Mouse (Mus musculus) kidney, embryonic 15.5 days (tissue): ENCODE measurements around the gene Rsu1. TPM values are rescaled to one million over a fixed set of nuclear protein-coding genes. Genes with fewer than 3 reads are reported as not detected.

ENCODE experiments used
- ATAC-seq: fragments of 200-750 bp; cut with Nextera tagmentation; replicated peaks from 2 replicates; pipeline ENCODE4 v1.8.0; 2017; ENCODE audit warnings: moderate TSS enrichment; ENCODE audit not compliant: low FRiP score
- H3K27ac ChIP-seq: fragments of 300-500 bp; sonication (generic); 2 replicates; pipeline ENCODE4 v1.5.1; 2015; ENCODE audit warnings: mild to moderate bottlenecking, inconsistent platforms
- H3K27me3 ChIP-seq: fragments of 300-500 bp; sonication (generic); 2 replicates; pipeline ENCODE4 v1.6.1; 2015; ENCODE audit warnings: inconsistent platforms
- H3K36me3 ChIP-seq: fragments of 300-500 bp; sonication (generic); 2 replicates; pipeline ENCODE4 v1.6.1; 2015; ENCODE audit warnings: inconsistent platforms
- H3K4me1 ChIP-seq: fragments of 300-500 bp; sonication (generic); 2 replicates; pipeline ENCODE4 v1.6.1; 2015; ENCODE audit warnings: inconsistent platforms
- H3K4me2 ChIP-seq: fragments of 300-500 bp; sonication (generic); 2 replicates; pipeline ENCODE4 v1.6.1; 2015; ENCODE audit warnings: moderate library complexity, mild to moderate bottlenecking, inconsistent platforms
- H3K4me3 ChIP-seq: fragments of 300-500 bp; sonication (generic); replicated peaks from 2 replicates; pipeline ENCODE4 v1.5.1; 2015; ENCODE audit warnings: mild to moderate bottlenecking, inconsistent platforms
- H3K9ac ChIP-seq: fragments of 300-500 bp; sonication (generic); 2 replicates; pipeline ENCODE4 v1.6.1; 2015; ENCODE audit warnings: mild to moderate bottlenecking, inconsistent platforms
- H3K9me3 ChIP-seq: fragments of 300-500 bp; sonication (generic); replicated peaks from 2 replicates; pipeline ENCODE4 v1.6.1; 2016; ENCODE audit warnings: inconsistent platforms
- WGBS: fragments of 180-500 bp; shearing (Covaris S2); methylation state at CpG from one replicate; pipeline ENCODE4 v1.1.7; 2015; ENCODE audit warnings: mixed read lengths; 5-methylcytosine and 5-hydroxymethylcytosine counted together
- polyA plus RNA-seq: library from polyadenylated mRNA; unstranded; fragments of >200 nt; fragmentation: Nextera tagmentation; extraction: Ambion mirVana; gene quantifications from 2 replicates; pipeline ENCODE4 v1.2.1, GENCODE M21; 2015

Gene Rsu1
- polyA plus RNA-seq, result 131 and 140 TPM in 2 replicates

- no peaks in the 10 kb centered on the region for H3K36me3 ChIP-seq
- no peaks in the 10 kb centered on the region for H3K27me3 ChIP-seq
- H3K9ac ChIP-seq, result peak within 1 kb of the TSS; percentile 61
- H3K4me1 ChIP-seq, result peaks cover 15% of the 10 kb centered on the region
- peak; percentile 100 for ATAC-seq
- H3K4me3 ChIP-seq, result peak within 1 kb of the TSS; percentile 62
- no peaks in the 10 kb centered on the region for H3K9me3 ChIP-seq
- peak within 1 kb of the TSS; percentile 76 for H3K4me2 ChIP-seq
- H3K27ac ChIP-seq, result peak within 1 kb of the TSS; percentile 58; the same call in 1 of the 2 replicates
- WGBS, result under 1% methylated on average over 37 of the region's 37 CpGs
Observed at GRCm38 (mm10) chr2:13271165-13271957, at the start of gene Rsu1. Rsu1 (minus strand) TSS chr2:13271415.

- no peak for ATAC-seq
- Histone ChIP-seq H3K4me1 (no peaks in the 10 kb centered on the region), H3K4me3 (no peak overlapping the region), H3K36me3 (no peaks in the 10 kb centered on the region), H3K4me2 (no peak overlapping the region), H3K27me3 (no peaks in the 10 kb centered on the region), H3K9ac (no peak overlapping the region), H3K9me3 (no peaks in the 10 kb centered on the region), H3K27ac (no peak overlapping the region)
- 83% methylated on average over 3 of the region's 3 CpGs for WGBS
Observed at GRCm38 (mm10) chr2:13303376-13303775, 32.2 kb upstream of the Rsu1 start.

DNA sequence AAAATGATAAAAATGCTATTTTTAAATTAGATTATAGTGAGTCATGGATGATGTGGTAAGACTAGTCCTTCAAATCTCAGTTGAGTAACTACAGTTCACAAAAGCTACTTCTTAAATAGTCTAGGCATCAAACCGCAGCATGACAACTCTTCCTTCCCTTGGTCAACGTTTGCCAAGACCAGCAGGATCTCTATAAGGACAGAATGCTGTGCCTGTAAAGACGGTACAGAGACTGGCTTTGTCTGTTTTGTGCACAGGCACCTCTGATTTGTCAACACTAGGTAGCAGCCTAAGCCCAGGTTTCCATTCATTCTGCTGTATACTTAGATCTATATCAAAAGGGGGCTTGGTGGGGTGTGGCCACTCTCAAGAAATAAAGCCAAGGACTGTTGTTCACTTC is 27.8 kb upstream of the Rsu1 start:
- no peaks in the 10 kb centered on the region for H3K9me3 ChIP-seq
- H3K4me2 ChIP-seq, result no peak overlapping the region
- WGBS, result 32% methylated on average over 3 of the region's 3 CpGs
- no peaks in the 10 kb centered on the region for H3K36me3 ChIP-seq
- H3K4me3 ChIP-seq, result no peak overlapping the region
- no peak overlapping the region for H3K27ac ChIP-seq
- ATAC-seq, result no peak
- no peaks in the 10 kb centered on the region for H3K27me3 ChIP-seq
- no peak overlapping the region for H3K9ac ChIP-seq
- H3K4me1 ChIP-seq, result no peaks in the 10 kb centered on the region

DNA sequence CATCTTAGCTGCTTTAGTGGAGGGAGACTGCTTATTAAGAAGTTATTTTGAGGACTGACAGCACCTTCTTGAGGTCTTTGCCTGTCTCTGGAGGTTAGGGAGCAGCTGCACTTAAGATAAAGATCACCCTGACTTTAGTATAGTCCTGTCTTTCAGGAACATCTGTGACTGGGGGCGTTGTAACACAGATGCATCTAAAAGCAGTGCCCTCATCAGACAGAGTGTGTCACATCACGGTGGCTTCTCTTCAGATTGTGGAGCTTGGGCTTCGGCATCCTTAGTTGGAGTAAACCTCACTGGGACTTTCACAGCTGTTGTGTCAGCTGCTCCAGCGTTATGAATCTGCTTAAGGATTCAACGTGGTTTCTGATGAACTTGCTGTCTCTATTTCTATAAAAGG is 26.5 kb upstream of the Rsu1 start:
- H3K9ac ChIP-seq, result no peak overlapping the region
- no peak for ATAC-seq

DNA sequence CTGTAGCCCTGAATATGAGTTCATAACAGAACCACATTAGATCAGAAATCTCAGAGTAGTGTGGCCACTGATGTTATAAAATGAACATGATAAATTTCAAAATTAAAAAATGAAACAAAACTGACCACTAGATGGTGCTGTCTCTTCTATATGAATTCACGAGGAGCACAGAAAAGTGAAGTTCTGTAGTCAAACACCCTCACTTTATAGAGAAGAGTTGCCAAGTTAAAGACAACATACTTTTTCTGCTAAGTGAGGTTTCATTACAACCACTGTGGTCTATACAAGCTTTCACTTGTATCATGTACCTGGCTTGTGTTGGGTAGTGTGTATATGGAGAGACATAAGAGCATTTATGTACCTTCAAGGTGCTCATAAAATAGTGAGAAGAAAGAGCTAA is 19.4 kb upstream of the Rsu1 start:
- H3K9ac ChIP-seq, result no peak overlapping the region
- no peaks in the 10 kb centered on the region for H3K27me3 ChIP-seq
- no peak overlapping the region for H3K27ac ChIP-seq
- H3K36me3 ChIP-seq, result no peaks in the 10 kb centered on the region
- no peak for ATAC-seq
- 4% methylated on average over 1 of the region's 1 CpGs for WGBS
- no peak overlapping the region for H3K4me3 ChIP-seq
- no peaks in the 10 kb centered on the region for H3K4me1 ChIP-seq
- no peaks in the 10 kb centered on the region for H3K9me3 ChIP-seq
- no peak overlapping the region for H3K4me2 ChIP-seq

More for the DNA sequence above, 26.5 kb upstream of the Rsu1 start:
- Histone ChIP-seq H3K9me3 (no peaks in the 10 kb centered on the region), H3K27ac (no peak overlapping the region), H3K4me1 (no peaks in the 10 kb centered on the region), H3K36me3 (no peaks in the 10 kb centered on the region), H3K4me3 (no peak overlapping the region), H3K4me2 (no peak overlapping the region), H3K27me3 (no peaks in the 10 kb centered on the region)
- 62% methylated on average over 5 of the region's 5 CpGs for WGBS

DNA sequence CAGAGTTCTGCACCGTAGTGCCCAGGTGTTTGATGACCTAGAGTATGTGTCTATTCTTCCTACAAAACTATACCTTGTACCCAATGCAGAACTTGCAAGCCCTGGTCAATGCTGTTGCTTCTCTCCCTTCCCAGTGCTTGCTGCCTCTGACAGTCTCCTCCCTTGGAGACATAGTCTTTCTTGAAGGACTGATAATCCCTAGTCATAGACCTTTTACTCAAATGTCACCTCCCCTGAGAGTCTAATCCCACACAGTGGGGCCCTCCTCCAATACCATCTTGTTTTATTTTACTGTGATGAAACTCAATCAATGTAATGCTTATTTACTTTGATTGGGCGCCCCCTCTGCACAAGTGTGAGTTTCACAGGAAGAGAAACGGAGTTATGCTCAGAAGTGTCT is 18.9 kb upstream of the Rsu1 start:
- Histone ChIP-seq H3K9ac (no peak overlapping the region), H3K27me3 (no peaks in the 10 kb centered on the region), H3K9me3 (no peaks in the 10 kb centered on the region), H3K27ac (no peak overlapping the region), H3K4me1 (no peaks in the 10 kb centered on the region), H3K36me3 (no peaks in the 10 kb centered on the region), H3K4me2 (no peak overlapping the region), H3K4me3 (no peak overlapping the region)
- WGBS, result 65% methylated on average over 3 of the region's 3 CpGs
- ATAC-seq, result no peak

DNA sequence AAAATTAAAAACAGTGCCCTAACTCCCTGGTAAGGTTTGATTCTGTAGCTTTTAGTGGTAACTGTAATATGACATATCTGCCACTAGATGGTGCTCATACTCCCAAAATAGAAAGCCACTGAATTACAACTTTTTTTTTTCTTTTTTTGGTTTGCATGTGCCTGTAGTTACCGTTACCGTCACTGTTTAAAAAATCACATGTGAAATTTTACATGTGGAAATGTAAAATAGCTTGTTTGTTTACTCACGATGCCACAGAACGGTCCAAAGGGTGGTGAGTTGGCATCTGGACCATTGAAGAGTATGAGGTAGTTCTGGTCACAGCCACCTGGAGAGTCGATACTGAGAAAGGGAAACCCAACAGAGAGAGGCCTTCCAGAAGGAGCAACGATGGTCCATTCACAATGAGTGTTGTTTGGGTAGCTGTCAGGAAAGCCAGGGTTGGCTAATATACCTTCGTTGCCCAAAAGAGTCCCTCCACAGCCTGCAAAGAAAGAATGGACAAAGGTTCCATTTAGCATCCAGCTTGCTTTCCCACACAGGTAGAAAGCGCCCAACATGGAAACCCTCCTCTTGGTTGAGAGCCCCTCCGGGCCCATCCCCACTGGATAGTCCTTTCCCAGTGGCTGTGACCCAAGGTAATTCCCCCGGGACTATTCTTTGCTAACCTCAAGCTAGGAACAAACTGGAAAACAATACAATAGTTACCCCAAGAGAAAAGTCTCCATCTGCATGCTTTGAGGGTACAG is 7.1 kb upstream of the Rsu1 start:
- no peak overlapping the region for H3K4me3 ChIP-seq
- no peaks in the 10 kb centered on the region for H3K4me1 ChIP-seq
- H3K27ac ChIP-seq, result no peak overlapping the region
- no peaks in the 10 kb centered on the region for H3K9me3 ChIP-seq
- no peaks in the 10 kb centered on the region for H3K27me3 ChIP-seq
- H3K4me2 ChIP-seq, result no peak overlapping the region
- WGBS, result 56% methylated on average over 10 of the region's 10 CpGs
- ATAC-seq, result no peak; the same call in 1 of the 2 replicates
- H3K9ac ChIP-seq, result no peak overlapping the region
- H3K36me3 ChIP-seq, result no peaks in the 10 kb centered on the region

GRCm38 (mm10) chr2:13275874-13276273 is 4.7 kb upstream of the Rsu1 start:
- no peaks in the 10 kb centered on the region for H3K27me3 ChIP-seq
- no peaks in the 10 kb centered on the region for H3K36me3 ChIP-seq
- 52% methylated on average over 7 of the region's 7 CpGs for WGBS
- no peaks in the 10 kb centered on the region for H3K9me3 ChIP-seq
- H3K4me3 ChIP-seq, result no peak overlapping the region
- H3K4me2 ChIP-seq, result no peak overlapping the region
- no peak for ATAC-seq
- no peak overlapping the region for H3K27ac ChIP-seq
- peaks cover 5% of the 10 kb centered on the region for H3K4me1 ChIP-seq
- no peak overlapping the region for H3K9ac ChIP-seq

DNA sequence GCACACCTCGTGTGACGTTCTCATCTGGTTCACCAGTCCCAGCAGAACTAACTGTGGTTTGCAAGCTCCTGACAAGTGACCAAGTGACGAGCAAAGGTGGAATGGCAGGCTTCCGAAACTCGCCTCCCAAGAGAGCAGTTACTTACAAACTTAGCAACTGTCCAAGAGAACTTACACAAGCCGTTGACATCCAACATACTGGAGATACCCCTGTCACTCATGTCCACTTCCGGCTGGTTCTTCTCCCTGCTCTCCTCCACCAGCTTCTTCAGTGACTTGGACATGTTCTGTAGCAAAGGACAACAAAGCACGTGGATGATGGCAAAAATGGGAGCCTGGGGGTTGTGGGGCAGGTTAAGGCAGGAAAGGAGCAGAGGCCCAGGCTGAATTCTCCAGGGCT is 479 bp downstream of the Rsu1 start:
- H3K4me1 ChIP-seq, result peaks cover 15% of the 10 kb centered on the region
- 34% methylated on average over 8 of the region's 8 CpGs for WGBS
- ATAC-seq, result no peak
- peak overlapping the region; percentile 62 for H3K4me3 ChIP-seq
- peak overlapping the region; percentile 76 for H3K4me2 ChIP-seq
- no peaks in the 10 kb centered on the region for H3K9me3 ChIP-seq
- peak overlapping the region; percentile 58; the same call in 1 of the 2 replicates for H3K27ac ChIP-seq
- H3K27me3 ChIP-seq, result no peaks in the 10 kb centered on the region
- no peaks in the 10 kb centered on the region for H3K36me3 ChIP-seq
- H3K9ac ChIP-seq, result peak overlapping the region; percentile 59

GRCm38 (mm10) chr2:13268681-13269293 is 2.4 kb downstream of the Rsu1 start:
- 98% methylated on average over 4 of the region's 4 CpGs for WGBS
- Histone ChIP-seq H3K36me3 (no peaks in the 10 kb centered on the region), H3K4me3 (no peak overlapping the region), H3K9ac (no peak overlapping the region), H3K4me2 (no peak overlapping the region), H3K27ac (no peak overlapping the region), H3K27me3 (no peaks in the 10 kb centered on the region), H3K4me1 (peaks cover 15% of the 10 kb centered on the region), H3K9me3 (no peaks in the 10 kb centered on the region)
- no peak for ATAC-seq

DNA sequence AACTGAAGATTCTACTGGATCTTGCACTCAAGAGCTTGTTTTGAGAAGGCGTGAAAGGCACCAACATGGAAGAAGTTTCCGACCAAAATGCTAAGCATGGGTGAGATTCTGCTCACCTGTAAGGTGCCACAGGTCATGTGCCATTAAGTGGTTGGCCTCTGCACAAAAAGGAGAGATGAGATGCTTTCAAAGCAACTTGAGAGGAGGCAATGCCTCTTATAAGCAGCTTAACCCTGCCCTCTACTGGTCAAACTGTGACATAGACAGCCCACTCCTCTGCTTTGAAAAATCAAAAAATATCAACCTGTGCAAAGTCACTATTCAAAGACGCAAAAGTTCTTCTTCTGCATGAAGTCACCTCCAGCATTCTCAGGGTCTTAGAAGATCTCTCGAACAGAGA is 6.3 kb downstream of the Rsu1 start:
- H3K27me3 ChIP-seq, result no peaks in the 10 kb centered on the region
- no peak overlapping the region for H3K9ac ChIP-seq
- peaks cover under 1% of the 10 kb centered on the region; the same call in 1 of the 2 replicates for H3K4me1 ChIP-seq
- H3K9me3 ChIP-seq, result no peaks in the 10 kb centered on the region
- peak; percentile 60; the same call in 1 of the 2 replicates for ATAC-seq
- peaks cover 4% of the 10 kb centered on the region; the same call in 1 of the 2 replicates for H3K36me3 ChIP-seq
- H3K4me2 ChIP-seq, result no peak overlapping the region
- H3K4me3 ChIP-seq, result no peak overlapping the region
- no peak overlapping the region for H3K27ac ChIP-seq
- 39% methylated on average over 4 of the region's 4 CpGs for WGBS

DNA sequence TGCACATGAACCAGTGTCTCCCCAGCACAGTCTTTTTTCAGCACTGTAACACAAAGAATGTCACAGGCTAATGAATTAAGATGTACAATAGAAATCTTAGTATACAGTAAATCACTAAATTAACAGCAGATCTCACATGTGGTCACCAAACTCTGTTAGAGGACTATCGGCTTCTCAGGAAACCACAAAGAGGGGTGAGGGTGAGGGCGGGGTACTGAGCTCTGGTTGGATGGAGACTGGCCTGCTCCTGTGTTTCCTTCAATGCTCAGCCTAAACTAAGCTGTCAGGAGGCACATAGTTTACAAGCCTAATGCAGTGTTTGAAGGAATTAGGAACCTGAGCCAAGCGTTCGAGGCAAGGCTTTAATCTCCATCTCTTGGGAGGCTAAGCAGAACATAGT is 8.1 kb downstream of the Rsu1 start:
- H3K4me2 ChIP-seq, result no peak overlapping the region
- no peak overlapping the region for H3K27ac ChIP-seq
- no peak overlapping the region for H3K9ac ChIP-seq
- peaks cover 4% of the 10 kb centered on the region; the same call in 1 of the 2 replicates for H3K36me3 ChIP-seq
- H3K4me3 ChIP-seq, result no peak overlapping the region
- H3K9me3 ChIP-seq, result no peaks in the 10 kb centered on the region
- 62% methylated on average over 4 of the region's 4 CpGs for WGBS
- H3K27me3 ChIP-seq, result no peaks in the 10 kb centered on the region
- ATAC-seq, result no peak
- H3K4me1 ChIP-seq, result no peaks in the 10 kb centered on the region
